In the genomic region with DNA sequence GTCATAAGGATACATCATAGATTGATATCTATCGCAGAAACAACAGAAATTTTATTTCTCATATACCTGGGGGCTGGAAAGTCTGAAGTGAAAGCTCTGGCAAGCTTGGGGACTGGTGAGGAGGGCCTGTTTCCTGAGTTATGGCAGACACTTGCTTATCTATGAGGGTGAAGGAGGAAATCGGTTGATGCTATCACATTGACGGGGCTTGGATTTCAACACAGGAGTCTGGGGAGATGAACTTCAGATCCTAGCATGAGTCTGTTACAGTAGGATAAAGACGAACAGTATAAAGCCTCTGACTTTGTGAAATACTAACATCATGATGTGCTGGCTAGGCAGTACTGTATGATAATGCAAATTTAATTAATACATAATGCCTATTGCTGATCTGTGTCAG, we compare ENCODE assay signal across 17 mouse cellular contexts. TPM values are rescaled to one million over a fixed set of nuclear protein-coding genes. Genes with fewer than 3 reads are reported as not detected.
"Had no signal": no experiment of that assay in that cellular context is flagged by ENCODE, and none has a peak within 500 bp of the region (broad histone marks: within the 10 kb centered on the region; RNA-seq: fewer than 3 reads in every experiment).

No protein-coding gene starts in this region.

- ATAC-seq: midbrain, embryonic 16.5 days had no signal

- H3K4me2 ChIP-seq: limb, embryonic 13.5 days; liver, embryonic 11.5 days; liver, embryonic 15.5 days; midbrain, embryonic 12.5 days; neural tube, embryonic 13.5 days; stomach, embryonic 15.5 days had no signal

- H3K27ac ChIP-seq: layer of hippocampus, adult 2 months; limb, embryonic 13.5 days; liver, embryonic 15.5 days; midbrain, embryonic 12.5 days; neural tube, embryonic 13.5 days; stomach, embryonic 15.5 days had no signal

- H3K27me3 ChIP-seq: limb, embryonic 13.5 days; liver, embryonic 15.5 days; midbrain, embryonic 12.5 days; neural tube, embryonic 13.5 days; stomach, embryonic 15.5 days had no signal

- H3K4me1 ChIP-seq: midbrain, embryonic 12.5 days had no signal

- H3K9ac ChIP-seq: limb, embryonic 13.5 days; liver, embryonic 15.5 days; midbrain, embryonic 12.5 days; neural tube, embryonic 13.5 days; stomach, embryonic 15.5 days had no signal

- H3K4me3 ChIP-seq: layer of hippocampus, adult 2 months; limb, embryonic 13.5 days; liver, embryonic 15.5 days; midbrain, embryonic 12.5 days; neural tube, embryonic 13.5 days; stomach, embryonic 15.5 days had no signal

- H3K36me3 ChIP-seq: limb, embryonic 13.5 days; liver, embryonic 15.5 days; midbrain, embryonic 12.5 days; neural tube, embryonic 13.5 days; stomach, embryonic 15.5 days had no signal

- DNase-seq: kidney, adult 11 months; kidney, adult 9 months; kidney, postnatal 10 days; kidney, postnatal 4 days; left cerebral cortex, postnatal 4 days; retina, postnatal 1 day; thymus, adult 2 months; thymus, postnatal 25 days had no signal

- H3K9me3 ChIP-seq: limb, embryonic 13.5 days; liver, embryonic 15.5 days; midbrain, embryonic 12.5 days; neural tube, embryonic 13.5 days; stomach, embryonic 15.5 days had no signal

RNA-seq across cellular contexts. Expression of a gene that starts 25.3 kb away (rescaled TPM):
- total RNA-seq: megakaryocyte-erythroid progenitor cell, adult 5-6 weeks had no signal
